Mouse (Mus musculus) spleen, postnatal 4 days (tissue): Measurements from ENCODE around the gene Tff3.

ENCODE experiments used
- DNase-seq, 2 experiments: peaks; one replicate each; pipeline ENCODE4 v3.0.0; 2022; ENCODE audit warnings: low spot score in 2 of 2

Tff3 gene

DNA sequence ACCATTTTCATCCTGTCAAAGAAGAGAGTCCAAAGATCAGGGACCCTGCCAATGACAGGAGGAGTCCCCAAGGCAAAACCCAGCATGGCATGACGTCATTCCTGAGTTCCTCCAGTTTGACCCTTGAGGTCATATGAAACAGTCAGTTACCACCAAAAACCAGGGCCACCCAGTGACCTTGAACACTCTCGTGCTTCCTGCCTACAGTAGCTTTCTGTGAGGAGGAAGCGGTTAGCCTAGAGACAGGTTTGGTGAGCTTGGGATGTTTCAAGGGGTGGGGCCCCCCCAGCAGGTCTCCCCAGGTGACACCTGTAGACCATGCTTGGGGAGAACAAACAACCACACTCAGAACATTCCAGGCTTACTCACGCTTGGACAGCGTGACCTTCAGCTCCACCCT, 51.9 kb downstream of the Tff3 start:
- no peak for DNase-seq

DNA sequence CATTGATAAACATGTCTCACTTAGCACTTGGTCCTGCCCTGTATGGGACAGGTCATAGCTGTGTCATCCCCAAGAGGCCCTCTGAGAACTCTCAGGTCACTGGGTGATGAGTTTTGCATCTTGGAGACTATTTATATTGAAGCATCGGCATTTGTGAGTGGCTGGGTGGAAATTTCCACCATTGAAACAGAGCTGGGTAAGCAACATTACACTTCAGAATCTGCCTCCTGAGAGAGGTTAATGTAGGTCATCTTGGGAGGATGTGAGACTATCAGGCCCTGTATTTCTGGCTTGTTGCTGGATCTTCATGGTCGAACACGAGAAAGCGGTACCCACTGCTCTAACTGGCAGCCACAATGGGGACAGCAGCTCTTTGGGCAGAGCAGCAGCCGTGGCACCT, 54.0 kb downstream of the Tff3 start:
- DNase-seq = no peak
